Mouse (Mus musculus) stomach, postnatal 0 days (tissue): ENCODE results near the gene Accs.

Experiments
- CTCF ChIP-seq: IDR thresholded peaks from 2 replicates; pipeline ENCODE4 v1.5.1; 2016; ENCODE audit warnings: antibody characterized with exemption, low read depth, mild to moderate bottlenecking, moderate library complexity
- EP300 ChIP-seq: optimal IDR thresholded peaks from 2 replicates; pipeline ENCODE3; 2016; ENCODE audit warnings: antibody characterized with exemption

DNA sequence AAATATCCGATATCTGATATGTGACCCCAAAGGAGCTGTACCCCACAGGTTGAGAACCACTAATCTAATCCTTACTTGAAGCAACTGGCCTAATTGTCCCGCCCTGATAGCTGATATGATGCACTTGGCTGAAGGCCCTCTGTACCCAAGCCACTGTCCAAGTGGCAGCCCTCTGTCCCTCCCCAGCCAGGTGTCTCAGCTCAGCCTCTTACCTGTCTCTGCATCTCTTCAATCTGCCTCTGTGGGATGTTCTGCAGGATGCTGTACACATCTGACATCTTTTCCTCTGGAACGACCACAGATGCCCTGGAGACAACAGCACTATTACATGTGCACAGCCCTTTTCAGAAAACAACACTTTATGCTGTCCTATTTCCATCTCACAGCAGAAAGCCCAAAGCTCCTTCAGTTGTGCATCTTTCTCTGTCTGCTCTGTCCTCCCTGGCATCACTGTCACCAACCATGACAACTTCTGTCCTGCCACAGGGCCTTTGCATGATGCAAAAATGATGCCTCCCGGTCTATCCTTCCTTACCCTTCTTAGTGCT is 58.9 kb downstream of the Accs start:
- no peak for TF ChIP-seq CTCF
- TF ChIP-seq EP300: no peak
